Mouse (Mus musculus) cerebellum, adult (tissue): ENCODE measurements around the gene Kalrn.
A peak's percentile ranks its signal among the peaks of the same experiment; 100 is the strongest.

Experiments
- ATAC-seq: cut with Nextera tagmentation; 2 replicates; pipeline ENCODE4 v1.9.2; 2017; ENCODE audit warnings: mild to moderate bottlenecking, moderate library complexity, mixed read lengths; ENCODE audit not compliant: insufficient number of reproducible peaks, low FRiP score, low TSS enrichment

Kalrn gene

GRCm38 (mm10) chr16:34279654-34280383, 293.5 kb downstream of the Kalrn start:
- ATAC-seq: no peak

- no peak for ATAC-seq
Observed at GRCm38 (mm10) chr16:34278249-34278790, 295.0 kb downstream of the Kalrn start.

GRCm38 (mm10) chr16:34274607-34275006, 298.7 kb downstream of the Kalrn start:
- ATAC-seq: no peak

GRCm38 (mm10) chr16:34271476-34271875, 301.9 kb downstream of the Kalrn start:
- no peak for ATAC-seq

- no peak for ATAC-seq
Observed at GRCm38 (mm10) chr16:34270681-34271080, 302.7 kb downstream of the Kalrn start.

GRCm38 (mm10) chr16:34269642-34270041, 303.7 kb downstream of the Kalrn start:
- ATAC-seq: no peak

- ATAC-seq: no peak
Observed at GRCm38 (mm10) chr16:34267751-34268150, 305.6 kb downstream of the Kalrn start.

GRCm38 (mm10) chr16:34264671-34265070, 308.7 kb downstream of the Kalrn start:
- no peak for ATAC-seq

GRCm38 (mm10) chr16:34262731-34263460, 310.4 kb downstream of the Kalrn start:
- ATAC-seq: no peak

- no peak for ATAC-seq
Observed at GRCm38 (mm10) chr16:34260971-34261924, 312.1 kb downstream of the Kalrn start.

- no peak for ATAC-seq
Observed at GRCm38 (mm10) chr16:34254646-34255022, 318.7 kb downstream of the Kalrn start.

GRCm38 (mm10) chr16:34254002-34254645, 319.2 kb downstream of the Kalrn start:
- ATAC-seq: no peak

- ATAC-seq: no peak
Observed at GRCm38 (mm10) chr16:34252670-34253069, 320.7 kb downstream of the Kalrn start.

- no peak for ATAC-seq
Observed at GRCm38 (mm10) chr16:34248256-34248655, 325.1 kb downstream of the Kalrn start.

GRCm38 (mm10) chr16:34241936-34242729, 331.2 kb downstream of the Kalrn start:
- no peak for ATAC-seq

- no peak for ATAC-seq
Observed at GRCm38 (mm10) chr16:34239618-34240017, 333.7 kb downstream of the Kalrn start.

- peak; percentile 78 for ATAC-seq
Observed at GRCm38 (mm10) chr16:34236898-34237611, 336.3 kb downstream of the Kalrn start.

- ATAC-seq: no peak
Observed at GRCm38 (mm10) chr16:34235086-34235485, 338.2 kb downstream of the Kalrn start.

GRCm38 (mm10) chr16:34231952-34232351, 341.4 kb downstream of the Kalrn start:
- ATAC-seq: no peak
